Mouse (Mus musculus) spleen, adult 2 months (tissue): ENCODE data around the gene Zfand3.

Experiments used
- CTCF ChIP-seq: fragments of 200-500 bp; IDR thresholded peaks from 2 replicates; pipeline ENCODE4 v1.5.1; 2011; ENCODE audit warnings: mild to moderate bottlenecking, inconsistent platforms; ENCODE audit not compliant: insufficient read depth, insufficient read length, insufficient replicate concordance; ENCODE audit errors: extremely low read depth
- POLR2A ChIP-seq: fragments of 200-500 bp; IDR thresholded peaks from 2 replicates; pipeline ENCODE4 v1.6.1; 2011; ENCODE audit warnings: low read depth, low read length, inconsistent platforms

DNA sequence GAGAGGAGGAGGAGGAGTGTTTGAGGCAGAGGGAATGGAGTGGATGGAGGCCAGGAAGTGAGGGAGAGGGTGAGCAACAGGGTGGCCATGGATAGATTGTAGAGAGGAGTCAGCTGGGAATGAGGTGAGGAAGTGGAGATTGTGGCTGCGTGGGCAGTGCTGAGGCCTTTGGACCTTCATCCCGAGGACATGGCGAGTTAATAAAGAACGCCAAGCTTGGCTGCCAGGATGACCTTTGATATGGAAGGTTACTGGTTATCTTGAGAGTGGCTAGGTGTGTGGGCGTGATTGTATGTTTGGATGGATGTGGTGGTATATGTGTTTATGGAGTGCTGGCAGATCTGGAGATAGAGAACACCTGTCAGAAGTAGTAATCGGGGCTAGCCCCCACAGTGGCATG, 3.4 kb downstream of the Zfand3 start:
- no peak for TF ChIP-seq CTCF
- TF ChIP-seq POLR2A: no peak
